Mouse (Mus musculus): Measurements from ENCODE around the gene 2300003K06Rik.
A peak's percentile ranks its signal among the peaks of the same experiment; 100 is the strongest.
"Not testable (repeated sequence)": the region's sequence is repeated elsewhere in the genome, so short reads cannot be mapped to it uniquely, and the experiment has no call there.

Gene 2300003K06Rik

DNA sequence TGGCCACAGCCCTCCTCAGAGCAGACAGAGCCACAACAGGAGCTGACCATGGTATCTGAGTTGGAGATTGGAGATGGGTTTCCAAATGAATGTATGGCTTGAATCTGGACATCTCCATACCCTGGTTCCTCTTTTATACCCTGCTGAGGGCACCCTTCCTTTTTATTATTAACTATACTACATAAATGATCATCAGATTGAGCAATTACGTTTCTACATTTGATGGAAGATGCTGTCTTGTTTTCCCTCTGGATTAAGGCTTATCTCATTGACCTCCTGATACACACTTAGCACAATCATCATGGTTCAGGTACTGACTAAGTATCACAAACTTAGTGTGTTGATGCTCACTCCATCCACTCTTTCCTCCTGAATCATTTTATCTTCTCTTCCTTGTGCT, at the start of gene 2300003K06Rik:
2300003K06Rik (minus strand) TSS at position 101 of the 400 bp plus-strand sequence.
- DNase-seq (ENCODE audit: low spot score in 2 of 2) = no peak

DNA sequence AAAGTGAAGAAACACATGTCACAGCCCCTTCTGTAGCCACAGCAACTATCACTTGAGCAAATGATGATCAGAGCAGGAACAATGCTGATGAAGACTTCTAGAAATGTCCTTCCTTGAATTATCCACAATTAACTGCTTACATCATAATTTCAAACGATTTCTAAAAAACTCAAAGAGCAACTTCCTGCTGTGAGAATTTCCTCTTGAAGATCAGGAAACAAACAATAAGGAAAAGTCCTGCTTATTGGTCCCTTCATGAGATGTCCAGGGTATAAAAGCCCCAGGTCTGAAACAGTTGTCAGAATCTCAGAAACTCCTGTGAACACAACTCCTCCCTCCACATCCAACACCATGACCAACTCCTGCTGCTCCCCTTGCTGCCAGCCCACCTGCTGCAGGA, 41.0 kb upstream of the 2300003K06Rik start, which contains the start of gene Gm11567:
Gm11567 (plus strand) TSS at position 301 of the 400 bp plus-strand sequence.
- DNase-seq (ENCODE audit: low spot score in 2 of 2) = not testable (repeated sequence)

DNA sequence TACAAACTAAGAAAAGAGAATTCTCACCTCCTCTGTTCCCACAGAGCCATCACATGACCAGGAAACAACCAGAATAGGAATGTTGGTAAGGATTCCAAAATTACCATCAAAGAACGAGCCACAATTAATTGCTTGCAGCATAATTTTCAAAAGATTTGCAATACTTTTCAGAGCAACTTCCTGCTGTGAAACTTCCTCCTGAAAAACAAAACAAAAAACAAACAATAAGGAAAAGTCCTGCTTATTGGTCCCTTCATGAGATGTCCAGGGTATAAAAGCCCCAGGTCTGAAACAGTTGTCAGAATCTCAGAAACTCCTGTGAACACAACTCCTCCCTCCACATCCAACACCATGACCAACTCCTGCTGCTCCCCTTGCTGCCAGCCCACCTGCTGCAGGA, 35.2 kb upstream of the 2300003K06Rik start, which contains the start of gene Krtap9-1:
Krtap9-1 (plus strand) TSS at position 301 of the 400 bp plus-strand sequence.
- not testable (repeated sequence) for DNase-seq (ENCODE audit: low spot score in 2 of 2)

DNA sequence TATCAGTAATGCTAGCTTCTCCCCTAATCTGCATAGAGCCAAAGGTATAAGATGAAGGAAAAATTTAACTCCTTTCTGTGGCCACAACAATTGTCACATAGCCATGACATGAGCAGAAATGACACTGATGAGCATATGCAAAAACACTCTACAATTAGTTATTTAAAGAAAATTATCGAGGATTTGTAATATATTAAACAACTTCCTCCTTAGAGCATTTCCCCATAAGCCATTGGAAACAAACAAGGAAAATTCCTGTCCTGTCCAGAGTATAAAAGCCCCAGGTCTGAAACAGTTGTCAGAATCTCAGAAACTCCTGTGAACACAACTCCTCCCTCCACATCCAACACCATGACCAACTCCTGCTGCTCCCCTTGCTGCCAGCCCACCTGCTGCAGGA, 26.3 kb upstream of the 2300003K06Rik start, which contains the start of gene Gm11559:
Gm11559 (plus strand) TSS at position 301 of the 400 bp plus-strand sequence.
- not testable (repeated sequence) for DNase-seq (ENCODE audit: low spot score in 2 of 2)

DNA sequence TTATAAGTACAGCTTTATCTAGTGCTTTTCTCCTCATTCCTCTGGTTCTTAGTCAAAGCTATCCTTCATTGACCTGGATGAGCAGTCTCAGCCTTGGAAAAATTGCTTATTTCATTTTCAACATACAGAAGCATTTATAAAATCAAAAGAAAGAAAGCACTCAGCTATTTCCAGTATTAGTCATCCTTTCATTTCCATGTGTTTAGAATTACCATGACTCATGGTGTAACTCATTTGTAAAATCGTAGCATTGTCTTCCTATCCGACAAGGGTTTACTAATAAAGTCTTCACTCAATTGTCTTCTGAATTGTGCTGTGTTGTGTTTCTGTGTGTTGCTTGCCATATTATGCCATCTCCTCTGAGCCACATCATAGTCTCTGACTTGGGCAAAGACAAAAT, 20.9 kb upstream of the 2300003K06Rik start:
- DNase-seq (ENCODE audit: low spot score in 2 of 2) = no peak

DNA sequence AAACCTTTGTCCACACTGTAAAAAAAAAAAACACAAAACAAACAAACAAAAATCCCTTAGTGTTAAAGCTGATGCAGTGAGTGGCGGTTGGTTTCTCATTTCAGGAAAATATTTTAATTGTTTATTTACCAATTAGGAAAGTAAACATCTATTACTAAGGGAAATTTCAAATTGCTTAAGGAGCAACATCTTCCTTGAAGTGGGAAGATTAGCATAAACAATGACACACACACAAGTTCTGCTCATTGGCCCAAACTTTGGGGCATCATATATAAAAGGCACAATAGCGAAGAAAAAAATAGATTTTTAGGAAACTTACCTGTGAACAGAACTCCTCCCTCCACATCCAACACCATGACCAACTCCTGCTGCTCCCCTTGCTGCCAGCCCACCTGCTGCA, 19.8 kb upstream of the 2300003K06Rik start, which contains the start of gene Gm11568:
Gm11568 (plus strand) TSS at position 301 of the 400 bp plus-strand sequence.
- DNase-seq (ENCODE audit: low spot score in 2 of 2) = no peak

DNA sequence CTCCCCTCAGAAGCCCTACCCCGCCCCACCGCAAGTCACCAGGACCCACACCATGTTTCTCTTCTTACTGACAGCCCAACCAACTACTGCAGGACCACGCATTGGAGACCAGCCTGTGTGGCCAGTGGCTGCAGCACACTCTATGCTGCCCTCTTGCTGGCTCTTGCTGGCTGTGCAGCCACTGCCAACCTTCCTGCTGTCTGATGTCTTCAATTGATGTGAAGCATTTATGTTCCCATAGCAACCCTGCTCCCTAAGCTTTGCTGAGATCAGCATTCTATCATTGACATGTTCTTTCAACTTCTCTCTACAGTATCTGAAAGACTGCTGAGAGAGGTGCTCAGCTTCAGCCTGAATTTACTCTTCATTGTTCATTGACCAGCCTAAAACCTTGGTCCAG, 16.3 kb upstream of the 2300003K06Rik start:
- peak in 1 of 2 experiments; percentile 30 for DNase-seq (ENCODE audit: low spot score in 2 of 2)

DNA sequence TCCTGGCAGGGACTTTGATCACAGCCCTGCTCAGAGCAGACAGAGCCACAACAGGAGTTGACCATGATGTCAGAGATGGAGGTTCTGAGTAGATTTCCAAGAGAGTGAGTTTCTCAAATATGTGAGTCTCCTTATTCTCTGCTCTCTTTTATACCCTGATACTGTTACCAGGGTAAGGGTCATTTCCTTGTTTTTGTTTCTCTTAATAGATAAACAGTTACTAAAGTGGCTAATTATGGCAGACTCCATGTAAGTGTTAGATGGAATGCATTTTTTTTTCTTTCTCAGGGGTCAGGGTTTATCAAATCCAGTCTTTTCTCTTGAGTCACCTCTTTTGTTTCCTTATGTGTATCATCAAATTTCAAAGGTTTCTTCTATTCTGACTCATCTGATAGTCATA, 13.6 kb upstream of the 2300003K06Rik start, which contains the start of gene Krtap4-16:
Krtap4-16 (minus strand) TSS at position 101 of the 400 bp plus-strand sequence.
- DNase-seq (ENCODE audit: low spot score in 2 of 2) = no peak

DNA sequence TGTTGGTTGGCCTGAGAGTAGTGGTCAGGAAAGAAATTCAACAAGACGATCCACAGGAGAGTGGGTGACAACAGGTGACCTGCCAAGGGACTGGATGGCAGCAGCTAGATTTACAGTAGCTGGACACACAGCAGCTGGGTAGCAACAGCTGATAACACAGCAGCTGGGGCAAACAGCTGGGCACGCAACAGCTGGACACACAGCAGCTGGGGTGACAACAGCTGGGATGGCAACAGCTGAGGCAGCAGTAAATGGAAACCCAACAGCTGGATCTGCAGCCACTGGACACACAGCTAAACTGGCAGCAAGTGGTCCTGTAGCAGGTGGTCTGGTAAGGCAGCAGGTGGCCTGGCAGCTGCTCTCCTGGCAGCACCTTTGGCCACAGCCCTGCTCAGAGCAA, 8.9 kb upstream of the 2300003K06Rik start:
- no peak for DNase-seq (ENCODE audit: low spot score in 2 of 2)

DNA sequence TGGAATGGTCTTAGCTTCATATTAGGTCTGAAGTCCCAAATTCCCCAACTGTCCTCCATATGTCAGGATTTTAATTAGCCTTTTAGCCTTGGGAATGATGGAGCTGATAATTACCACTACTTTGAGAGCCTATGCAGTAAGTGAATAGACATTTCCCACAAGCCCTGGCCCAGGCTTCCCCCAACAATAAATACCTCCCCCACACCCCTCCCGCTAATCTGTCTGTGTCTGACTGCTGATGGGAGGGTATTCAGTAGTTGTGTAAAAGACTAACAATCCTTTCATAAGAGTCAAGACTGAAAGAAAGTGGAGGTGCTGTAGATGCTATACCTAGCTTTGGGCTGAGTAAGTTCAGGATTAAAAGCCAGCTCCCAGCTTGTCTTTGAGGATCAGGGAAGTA, 4.3 kb upstream of the 2300003K06Rik start:
- no peak for DNase-seq (ENCODE audit: low spot score in 2 of 2)

DNA sequence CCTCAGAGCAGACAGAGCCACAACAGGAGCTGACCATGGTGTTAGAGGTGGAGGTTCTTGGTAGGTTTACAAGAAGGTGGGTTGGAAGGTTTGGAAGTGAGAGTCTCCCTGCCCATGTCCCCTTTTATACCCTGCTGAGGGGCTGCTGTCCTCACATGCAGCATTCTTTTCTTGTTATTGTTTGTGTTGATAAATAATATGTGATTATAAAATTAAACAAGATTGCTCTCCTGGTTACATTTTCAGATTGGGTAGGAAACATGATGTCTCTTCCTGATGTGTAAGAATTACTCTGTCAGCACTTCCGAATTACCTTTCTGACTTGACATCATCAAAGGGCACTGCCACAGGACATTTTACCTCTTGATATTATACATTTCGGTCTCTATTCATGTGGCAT, 22.3 kb downstream of the 2300003K06Rik start, which contains the start of gene Gm11564:
Gm11564 (minus strand) TSS at position 101 of the 400 bp plus-strand sequence.
- not testable (repeated sequence) for DNase-seq (ENCODE audit: low spot score in 2 of 2)

DNA sequence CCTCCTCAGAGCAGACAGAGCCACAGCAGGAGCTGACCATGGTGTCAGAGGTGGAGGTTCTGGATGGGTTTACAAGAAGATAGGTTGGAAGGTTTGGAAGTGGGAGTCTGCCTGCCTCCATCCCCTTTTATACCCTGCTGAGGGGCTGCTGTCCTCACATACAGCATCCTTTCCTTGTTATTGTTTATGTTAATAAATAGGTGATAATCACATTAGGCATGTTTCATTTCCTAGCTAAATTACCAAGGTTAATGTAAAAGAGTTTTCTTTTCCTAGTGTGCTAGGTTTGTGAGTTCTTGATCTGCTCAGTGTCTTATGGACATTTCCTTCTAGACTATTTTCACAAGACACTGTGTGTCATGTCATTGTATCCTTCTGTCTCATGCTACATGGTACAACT, 28.1 kb downstream of the 2300003K06Rik start, which contains the start of gene Krtap4-13:
Krtap4-13 (minus strand) TSS at position 101 of the 400 bp plus-strand sequence.
- not testable (repeated sequence) for DNase-seq (ENCODE audit: low spot score in 2 of 2)

DNA sequence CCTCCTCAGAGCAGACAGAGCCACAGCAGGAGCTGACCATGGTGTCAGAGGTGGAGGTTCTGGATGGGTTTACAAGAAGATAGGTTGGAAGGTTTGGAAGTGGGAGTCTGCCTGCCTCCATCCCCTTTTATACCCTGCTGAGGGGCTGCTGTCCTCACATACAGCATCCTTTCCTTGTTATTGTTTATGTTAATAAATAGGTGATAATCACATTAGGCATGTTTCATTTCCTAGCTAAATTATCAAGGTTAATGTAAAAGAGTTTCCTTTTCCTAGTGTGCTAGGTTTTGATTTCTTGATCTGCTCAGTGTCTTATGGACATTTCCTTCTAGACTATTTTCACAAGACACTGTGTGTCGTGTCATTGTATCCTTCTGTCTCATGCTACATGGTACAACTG, 33.5 kb downstream of the 2300003K06Rik start, which contains the start of gene Gm11554:
Gm11554 (minus strand) TSS at position 101 of the 400 bp plus-strand sequence.
- DNase-seq (ENCODE audit: low spot score in 2 of 2) = not testable (repeated sequence)

DNA sequence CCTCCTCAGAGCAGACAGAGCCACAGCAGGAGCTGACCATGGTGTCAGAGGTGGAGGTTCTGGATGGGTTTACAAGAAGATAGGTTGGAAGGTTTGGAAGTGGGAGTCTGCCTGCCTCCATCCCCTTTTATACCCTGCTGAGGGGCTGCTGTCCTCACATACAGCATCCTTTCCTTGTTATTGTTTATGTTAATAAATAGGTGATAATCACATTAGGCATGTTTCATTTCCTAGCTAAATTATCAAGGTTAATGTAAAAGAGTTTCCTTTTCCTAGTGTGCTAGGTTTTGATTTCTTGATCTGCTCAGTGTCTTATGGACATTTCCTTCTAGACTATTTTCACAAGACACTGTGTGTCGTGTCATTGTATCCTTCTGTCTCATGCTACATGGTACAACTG, 39.0 kb downstream of the 2300003K06Rik start, which contains the start of gene Gm11569:
Gm11569 (minus strand) TSS at position 101 of the 400 bp plus-strand sequence.
- not testable (repeated sequence) for DNase-seq (ENCODE audit: low spot score in 2 of 2)

DNA sequence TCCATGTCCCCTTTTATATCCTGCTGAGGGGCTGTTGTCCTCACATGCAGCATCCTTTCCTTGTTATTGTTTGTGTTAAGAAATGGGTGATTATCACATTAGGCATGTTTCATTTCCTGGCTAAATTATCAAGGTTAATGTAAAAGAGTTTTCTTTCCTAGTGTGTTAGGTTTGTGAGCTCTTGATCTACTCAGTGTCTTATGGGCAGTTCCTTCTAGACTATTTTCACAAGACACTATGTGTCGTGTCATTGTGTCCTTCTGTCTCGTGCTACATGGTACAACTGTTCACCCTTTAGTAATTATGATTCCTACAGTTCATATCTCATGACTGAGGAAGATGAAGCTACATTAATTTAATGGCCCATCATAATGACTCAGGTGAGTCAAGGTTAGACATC, 44.5 kb downstream of the 2300003K06Rik start, which contains the start of gene Gm11596:
Gm11596 (minus strand) TSS at position 101 of the 400 bp plus-strand sequence.
- no peak for DNase-seq (ENCODE audit: low spot score in 2 of 2)

All from right cerebral cortex, postnatal 10 days (tissue).